In the genomic region with DNA sequence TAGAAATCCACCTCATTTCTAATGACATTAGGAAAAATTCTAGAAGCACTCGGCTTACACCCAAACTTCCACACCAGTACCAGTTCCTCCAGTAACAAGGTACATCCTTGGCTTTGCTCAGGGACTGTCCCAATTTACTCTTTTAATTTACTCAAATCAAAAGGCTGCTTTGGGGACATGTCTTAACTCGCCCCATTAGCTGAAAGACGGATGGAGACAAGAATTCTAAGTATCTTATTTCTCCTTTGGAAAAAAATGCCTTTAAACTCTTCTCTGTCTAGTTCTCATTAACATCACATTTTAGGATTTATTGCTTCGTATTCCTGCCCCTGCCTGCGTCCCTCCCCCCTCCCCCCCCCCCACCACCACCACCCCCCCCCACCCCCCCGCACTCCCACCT, we compare ENCODE assay signal across 26 mouse cellular contexts. TPM values are rescaled to one million over a fixed set of nuclear protein-coding genes. Genes with fewer than 3 reads are reported as not detected.
"Had no signal": no experiment of that assay in that cellular context is flagged by ENCODE, and none has a peak within 500 bp of the region (broad histone marks: within the 10 kb centered on the region; RNA-seq: fewer than 3 reads in every experiment).

No protein-coding gene starts in this region.

- H3K27me3 ChIP-seq: heart, embryonic 13.5 days; heart, embryonic 15.5 days; hindbrain, embryonic 13.5 days; hindbrain, embryonic 15.5 days; limb, embryonic 12.5 days; liver, embryonic 12.5 days had no signal

- H3K4me1 ChIP-seq: heart, embryonic 13.5 days; heart, embryonic 15.5 days; hindbrain, embryonic 13.5 days; hindbrain, embryonic 15.5 days; limb, embryonic 12.5 days; liver, embryonic 12.5 days had no signal

- H3K9me3 ChIP-seq: heart, embryonic 13.5 days; heart, embryonic 15.5 days; hindbrain, embryonic 13.5 days; hindbrain, embryonic 15.5 days; limb, embryonic 12.5 days; liver, embryonic 12.5 days had no signal

- H3K9ac ChIP-seq: heart, embryonic 13.5 days; heart, embryonic 15.5 days; hindbrain, embryonic 13.5 days; hindbrain, embryonic 15.5 days; limb, embryonic 12.5 days; liver, embryonic 12.5 days; liver, embryonic 14.5 days had no signal

- H3K27ac ChIP-seq: heart, adult 2 months; heart, embryonic 13.5 days; heart, embryonic 15.5 days; hindbrain, embryonic 13.5 days; hindbrain, embryonic 15.5 days; hindbrain, postnatal 0 days; limb, embryonic 12.5 days; liver, embryonic 12.5 days; liver, embryonic 14.5 days had no signal

- H3K4me2 ChIP-seq: heart, embryonic 11.5 days; heart, embryonic 13.5 days; heart, embryonic 15.5 days; hindbrain, embryonic 13.5 days; hindbrain, embryonic 15.5 days; limb, embryonic 12.5 days; liver, embryonic 12.5 days had no signal

- H3K4me3 ChIP-seq: heart, adult 2 months; heart, embryonic 13.5 days; heart, embryonic 15.5 days; hindbrain, embryonic 13.5 days; hindbrain, embryonic 15.5 days; limb, embryonic 12.5 days; liver, embryonic 12.5 days had no signal

- ATAC-seq: hindbrain, postnatal 0 days; liver, embryonic 12.5 days had no signal

- DNase-seq: gastrocnemius, postnatal 14 days; gastrocnemius, postnatal 36 days; heart, adult 2 months; heart, postnatal 14 days; heart, postnatal 36 days; kidney, adult 18-20 months; kidney, adult 9 months; kidney, postnatal 14 days; layer of hippocampus, adult 9-11 months; layer of hippocampus, postnatal 36 days; left cerebral cortex, postnatal 4 days; lung, adult 18-20 months had no signal

- H3K36me3 ChIP-seq: heart, embryonic 13.5 days; heart, embryonic 15.5 days; hindbrain, embryonic 13.5 days; hindbrain, embryonic 15.5 days; limb, embryonic 12.5 days; liver, embryonic 12.5 days had no signal

RNA-seq across cellular contexts. Expression of gene Abca12, which starts 0.6 kb away (rescaled TPM):
- polyA plus RNA-seq: gonadal fat pad, adult 2 months; hindbrain, embryonic 11.5 days; intestine, embryonic 16.5 days; liver, adult 2 months; liver, embryonic 12.5 days; liver, embryonic 14.5 days; liver, embryonic 16.5 days had no signal
